Mouse (Mus musculus): ENCODE measurements around the gene Afg1l.

DNA sequence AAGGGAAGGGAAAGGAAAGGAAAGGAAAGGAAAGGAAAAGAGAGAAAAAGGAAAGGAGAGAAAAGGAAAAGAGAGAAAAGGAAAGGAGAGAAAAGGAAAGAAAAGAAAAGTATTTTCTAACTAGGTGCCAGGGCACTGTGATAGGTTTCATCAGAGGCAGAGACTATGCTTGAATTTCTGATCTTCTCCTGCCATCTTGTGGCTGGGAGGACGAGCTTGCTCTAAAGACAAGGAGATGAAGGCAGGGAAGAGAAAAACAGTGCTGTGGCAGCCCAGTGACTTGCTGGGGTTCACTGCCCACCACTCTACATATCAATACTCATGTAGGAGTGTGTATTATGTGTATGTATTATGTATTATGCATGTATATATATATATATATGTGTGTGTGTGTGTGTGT is 183.3 kb downstream of the Afg1l start:
- TF ChIP-seq CTCF (conservative IDR thresholded peaks at IDR 0.05; ENCODE audit: insufficient read depth, insufficient read length, low read depth, low read length) (peak; percentile 82), POLR2A (IDR thresholded peaks at IDR 0.05; ENCODE audit: low read depth, low read length) (no peak)

All from kidney, adult 2 months (tissue).